Mouse (Mus musculus) left cerebral cortex, postnatal 4 days (tissue): ENCODE measurements around the gene Stam. TPM values are rescaled to one million over a fixed set of nuclear protein-coding genes. Genes with fewer than 3 reads are reported as not detected.

Experiments used
- DNase-seq: peaks from one replicate; pipeline ENCODE4 v3.0.0-alpha.2; 2022
- intact Hi-C: fragments of 180-260 bp; cut with DNase I; formaldehyde crosslinking; loops from one replicate; pipeline ENCODE4 v1.15.1; 2025
- total RNA-seq, 2 experiments: library from RNA; stranded (reverse); gene quantifications; 2 replicates each; pipeline ENCODE4 v1.2.3; 2021

The Stam gene
- total RNA-seq, 2 experiments from 2014 or later: 103 to 105 TPM

- intact Hi-C loops: no loop called here
- DNase-seq: no peak
These were observed 30.0 kb downstream of the Stam start for GRCm38 (mm10) chr2:14103924-14104323.

DNA sequence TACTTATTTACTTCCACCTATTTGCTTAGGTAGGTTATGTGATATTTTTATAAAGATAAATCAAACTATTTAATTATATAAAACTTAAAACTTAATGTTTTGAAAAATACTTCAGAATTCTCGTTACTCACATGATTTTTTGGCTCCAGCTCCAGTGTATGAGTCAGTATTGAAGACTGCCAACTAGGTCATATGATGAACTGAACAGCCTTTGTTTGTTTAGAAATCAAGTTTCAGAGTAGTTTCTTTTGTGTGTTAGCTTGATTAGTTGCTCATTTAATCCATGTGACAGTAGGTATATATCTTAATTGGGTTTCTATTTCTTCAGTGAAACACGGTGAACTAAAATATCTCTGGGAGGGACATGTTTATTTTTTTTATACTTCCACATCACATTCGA lies 33.8 kb downstream of the Stam start:
- DNase-seq: no peak
- intact Hi-C loops: no loop called here

GRCm38 (mm10) chr2:14126387-14126786 lies 52.5 kb downstream of the Stam start:
- DNase-seq: no peak
- intact Hi-C loops: no loop called here

DNA sequence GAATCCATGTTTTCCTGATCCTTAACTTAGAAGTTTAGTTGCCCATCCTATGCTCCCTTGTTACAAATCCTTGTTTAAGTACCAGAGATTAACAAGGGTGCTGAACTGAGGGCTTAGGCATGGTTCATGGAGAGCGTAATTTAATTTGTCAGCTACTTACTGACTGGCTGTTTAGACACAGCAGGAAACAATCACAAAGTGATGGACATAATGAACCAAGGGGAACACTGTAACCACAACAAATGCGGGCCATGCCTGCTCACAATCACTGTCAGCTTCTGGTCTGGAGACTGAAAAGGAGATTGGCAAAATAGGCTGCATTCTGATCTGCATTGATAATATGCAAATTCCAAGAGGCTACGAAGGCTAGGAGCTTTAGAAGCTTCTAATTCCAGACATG lies 53.7 kb downstream of the Stam start:
- intact Hi-C loops: no loop called here
- DNase-seq: no peak

GRCm38 (mm10) chr2:14130641-14131339 lies 56.9 kb downstream of the Stam start:
- intact Hi-C loops: loop anchor here (10.0 kb wide), 1 partner anchor 76 kb away; the partner anchor contains the start of gene Hacd1
- no peak for DNase-seq

DNA sequence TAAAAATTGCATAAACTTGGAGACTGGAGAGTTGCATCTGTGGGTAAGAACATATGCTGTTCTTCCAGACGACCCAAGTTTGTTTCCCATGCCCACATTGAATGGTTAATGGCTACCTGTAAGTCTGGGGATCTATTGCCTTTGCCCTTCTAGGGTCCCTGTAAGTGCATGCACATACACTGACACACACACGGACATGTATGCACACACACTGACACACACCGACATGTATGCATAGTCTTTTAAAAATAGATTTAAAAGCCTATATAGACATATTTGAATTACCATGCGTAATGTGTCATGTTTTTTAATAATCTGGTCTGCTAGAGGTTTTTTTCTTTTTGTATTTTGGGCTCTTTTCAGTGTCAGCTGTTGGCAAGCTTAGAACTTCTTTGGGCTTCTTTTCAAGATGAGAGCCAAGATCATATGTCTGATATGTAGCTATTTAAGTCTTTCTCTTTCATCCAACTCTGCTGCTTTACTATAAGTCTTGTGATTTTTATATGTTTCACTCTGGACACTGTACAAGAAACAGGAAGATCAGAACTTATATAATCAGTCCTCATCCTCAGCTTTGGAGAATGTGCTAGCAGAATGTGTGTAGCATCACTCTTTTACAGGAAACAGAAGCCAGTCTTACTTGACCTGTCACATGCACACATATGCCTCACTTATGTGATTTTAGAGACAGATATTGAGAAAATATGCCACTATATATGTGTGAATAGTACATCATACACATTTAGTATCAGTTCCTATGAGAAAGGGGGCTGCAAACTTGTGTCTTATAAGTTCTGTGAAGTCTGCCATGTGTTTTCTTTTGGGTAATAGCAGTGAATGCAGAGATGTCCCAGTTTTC lies 58.8 kb downstream of the Stam start:
- no peak for DNase-seq
- intact Hi-C loops: loop anchor here (10.0 kb wide), 1 partner anchor 78 kb away; the partner anchor contains the start of gene Hacd1

DNA sequence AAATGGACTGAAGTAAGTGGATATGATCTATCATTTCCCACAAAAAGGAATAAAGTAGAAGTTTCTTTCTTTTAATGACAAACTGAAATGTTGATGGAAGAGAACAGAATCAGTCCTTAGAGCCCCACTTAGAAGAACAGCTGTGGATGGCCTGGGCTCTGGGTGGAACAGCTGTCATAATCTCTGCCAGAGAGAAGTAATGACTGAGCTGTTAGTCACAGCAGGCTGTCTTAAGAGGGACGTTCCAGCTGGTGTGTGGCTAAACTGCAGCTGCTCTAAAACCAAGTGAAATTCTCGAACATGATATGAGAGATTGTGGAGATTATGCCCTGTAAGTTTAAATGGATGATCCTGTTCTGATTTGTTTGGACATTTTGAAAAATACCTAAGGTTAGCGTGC lies 63.0 kb downstream of the Stam start:
- intact Hi-C loops: loop anchor here (10.0 kb wide), 1 partner anchor 82 kb away; the partner anchor contains the start of gene Hacd1
- no peak for DNase-seq

GRCm38 (mm10) chr2:14139590-14139989 lies 65.7 kb downstream of the Stam start:
- intact Hi-C loops: loop anchor here (10.0 kb wide), 1 partner anchor 85 kb away; the partner anchor contains the start of gene Hacd1
- DNase-seq: no peak

GRCm38 (mm10) chr2:14140044-14140443 lies 66.1 kb downstream of the Stam start:
- DNase-seq: no peak
- intact Hi-C loops: no loop called here

GRCm38 (mm10) chr2:14145311-14145710 lies 71.4 kb downstream of the Stam start:
- intact Hi-C loops: no loop called here

GRCm38 (mm10) chr2:14146913-14147312 lies 73.0 kb downstream of the Stam start:
- DNase-seq: no peak
- intact Hi-C loops: no loop called here

More at GRCm38 (mm10) chr2:14145311-14145710, 71.4 kb downstream of the Stam start:
- no peak for DNase-seq

DNA sequence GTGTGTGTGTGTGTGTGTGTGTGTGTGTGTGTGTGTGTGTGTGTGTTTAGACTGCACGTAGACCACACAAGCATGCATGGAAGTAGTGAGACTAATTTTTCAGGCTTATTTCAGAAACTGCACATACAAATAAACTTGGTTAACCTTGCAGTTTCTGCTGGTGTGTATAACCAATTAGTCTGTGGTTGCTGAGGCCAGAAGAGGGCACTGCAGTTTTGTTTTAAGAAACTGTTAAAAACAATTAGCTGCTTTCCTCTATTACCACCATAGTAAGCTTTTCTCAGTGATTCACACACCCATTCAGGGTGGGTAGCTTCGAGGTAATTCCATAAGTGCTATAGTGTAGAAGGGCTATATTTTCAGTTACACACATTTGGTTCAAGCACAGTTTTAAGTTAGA lies 76.9 kb downstream of the Stam start:
- intact Hi-C loops: loop anchor here (5.0 to 10.0 kb wide), 2 partner anchors 144 to 854 kb away; no protein-coding TSS in a partner anchor
- no peak for DNase-seq

DNA sequence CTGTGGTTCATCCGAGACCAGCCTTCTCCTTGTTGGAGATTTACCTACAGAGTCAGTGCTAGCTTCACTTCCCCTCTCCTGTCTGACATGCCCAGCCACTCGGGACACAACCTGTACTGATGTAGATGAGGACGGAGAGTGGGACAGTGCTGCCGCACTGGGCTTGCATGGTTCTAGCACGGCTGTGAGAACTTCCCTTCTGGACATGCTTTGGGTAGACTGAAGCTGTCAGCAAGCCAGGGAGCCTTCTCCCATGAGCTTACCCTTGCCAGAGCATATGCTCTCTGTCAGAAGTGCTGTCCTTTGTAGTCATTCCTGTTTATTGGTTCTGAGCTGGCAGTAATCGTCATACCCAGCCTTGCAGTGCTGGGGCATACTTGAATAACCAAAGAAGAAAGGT lies 78.0 kb downstream of the Stam start:
- no peak for DNase-seq
- intact Hi-C loops: loop anchor here (5.0 to 10.0 kb wide), 2 partner anchors 143 to 855 kb away; no protein-coding TSS in a partner anchor

GRCm38 (mm10) chr2:14159047-14159446 lies 85.1 kb downstream of the Stam start:
- intact Hi-C loops: loop anchor here (10.0 kb wide), 1 partner anchor 136 kb away; no protein-coding TSS in a partner anchor
- DNase-seq: no peak

DNA sequence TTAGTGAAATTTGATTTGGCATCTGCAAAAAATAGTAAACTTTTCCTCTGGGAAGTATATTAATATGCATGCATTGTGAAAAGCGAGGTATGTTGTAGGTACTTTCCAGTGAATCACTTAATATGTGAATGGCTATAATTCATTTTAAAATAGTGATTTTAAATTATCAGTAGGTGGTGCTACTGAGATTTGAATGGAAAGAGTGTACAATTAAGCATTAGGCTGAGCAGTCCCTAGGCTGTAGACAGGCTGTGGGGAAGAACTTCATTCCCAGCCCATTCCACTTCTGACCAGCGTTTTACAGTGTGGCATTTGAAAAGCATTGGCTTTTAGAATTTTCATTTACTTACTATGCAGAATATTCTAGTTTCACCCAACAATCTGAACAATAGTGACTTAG lies 85.9 kb downstream of the Stam start:
- DNase-seq: no peak
- intact Hi-C loops: loop anchor here (10.0 kb wide), 3 partner anchors 135 to 545 kb away; no protein-coding TSS in a partner anchor

DNA sequence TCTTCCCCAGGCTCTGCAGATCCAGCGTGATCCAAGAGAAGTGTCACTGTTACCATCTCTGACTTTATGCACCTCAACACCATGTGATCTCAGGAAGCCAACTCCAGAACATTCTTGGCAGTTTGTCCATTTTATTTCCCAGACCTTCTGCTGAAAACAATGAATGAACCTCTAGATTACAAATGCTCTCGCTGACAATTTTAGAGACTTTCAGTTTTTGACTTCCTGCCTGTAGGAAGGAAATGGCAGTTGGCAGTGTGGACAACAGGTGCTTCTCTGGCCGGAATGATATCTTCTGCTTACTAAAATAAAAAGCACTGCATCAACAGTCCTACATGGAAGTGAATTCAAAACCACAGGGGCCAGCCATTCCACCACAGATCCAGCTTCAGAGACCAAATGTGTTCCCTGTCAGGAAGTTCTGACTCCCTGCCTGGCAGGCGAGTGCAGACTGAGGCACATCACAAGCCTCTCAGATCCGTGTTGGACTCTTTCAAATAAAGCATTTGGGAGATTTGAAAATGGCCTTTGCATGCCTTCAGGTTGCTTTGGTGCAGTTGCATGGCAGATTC lies 90.6 kb downstream of the Stam start:
- DNase-seq: no peak
- intact Hi-C loops: loop anchor here (10.0 kb wide), 2 partner anchors 510 to 540 kb away; no protein-coding TSS in a partner anchor

DNA sequence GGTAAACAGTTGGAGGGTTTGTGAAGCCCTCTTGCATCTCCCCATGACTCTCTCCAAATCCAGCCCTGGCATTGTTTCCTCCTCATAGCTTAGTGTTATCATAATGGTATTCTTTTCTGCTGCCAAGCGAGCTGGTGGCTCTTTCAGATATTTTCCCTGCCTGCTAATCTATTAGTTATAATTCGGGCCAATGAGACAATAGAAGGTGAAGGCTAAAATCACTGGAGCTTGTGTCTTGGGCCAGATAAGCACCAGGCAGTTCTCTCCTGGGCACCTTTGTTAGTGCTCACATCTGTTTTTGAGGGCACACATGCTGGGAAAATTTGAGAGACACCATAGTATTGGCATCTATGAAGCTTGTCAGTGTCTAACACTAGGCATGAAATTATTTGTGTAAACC lies 91.2 kb downstream of the Stam start:
- intact Hi-C loops: loop anchor here (10.0 kb wide), 2 partner anchors 510 to 540 kb away; no protein-coding TSS in a partner anchor
- no peak for DNase-seq

GRCm38 (mm10) chr2:14165618-14166344 lies 91.9 kb downstream of the Stam start:
- intact Hi-C loops: loop anchor here (10.0 kb wide), 2 partner anchors 509 to 539 kb away; no protein-coding TSS in a partner anchor
- DNase-seq: no peak

GRCm38 (mm10) chr2:14167721-14168120 lies 93.8 kb downstream of the Stam start:
- intact Hi-C loops: loop anchor here (10.0 kb wide), 2 partner anchors 507 to 537 kb away; no protein-coding TSS in a partner anchor
- no peak for DNase-seq

DNA sequence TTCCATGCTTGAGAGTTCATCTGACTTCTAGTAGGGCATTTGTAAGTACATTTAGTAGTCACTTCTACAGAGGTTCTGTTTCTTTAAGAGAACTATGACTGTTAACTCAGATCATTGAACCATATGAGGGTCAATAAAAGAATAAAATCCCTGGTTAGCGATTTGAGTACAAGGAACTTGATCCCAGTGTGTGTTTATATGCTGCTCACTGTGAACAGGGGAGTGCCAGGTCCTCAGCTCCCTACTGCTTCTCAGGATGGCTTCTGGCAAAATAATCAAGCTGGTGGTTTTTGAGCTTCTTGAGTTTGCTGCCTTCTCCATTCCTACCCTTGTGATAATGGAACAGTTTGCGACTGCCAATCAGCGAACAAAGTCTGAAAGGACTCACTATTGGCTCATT lies 100.4 kb downstream of the Stam start, which contains the start of gene Tmem236:
Gene Tmem236, plus strand, starts transcription at position 190 of the 400 bp plus-strand sequence.
- DNase-seq: no peak
- intact Hi-C loops: no loop called here
